Mouse (Mus musculus): ENCODE measurements around the gene Cyp2w1.

Gene Cyp2w1

GRCm38 (mm10) chr5:139404801-139405401, 52.5 kb downstream of the Cyp2w1 start, which contains the start of gene C130050O18Rik:
TSS of gene C130050O18Rik (plus strand) at chr5:139405280.
- no peak for DNase-seq (ENCODE audit: low spot score in 2 of 2)

DNA sequence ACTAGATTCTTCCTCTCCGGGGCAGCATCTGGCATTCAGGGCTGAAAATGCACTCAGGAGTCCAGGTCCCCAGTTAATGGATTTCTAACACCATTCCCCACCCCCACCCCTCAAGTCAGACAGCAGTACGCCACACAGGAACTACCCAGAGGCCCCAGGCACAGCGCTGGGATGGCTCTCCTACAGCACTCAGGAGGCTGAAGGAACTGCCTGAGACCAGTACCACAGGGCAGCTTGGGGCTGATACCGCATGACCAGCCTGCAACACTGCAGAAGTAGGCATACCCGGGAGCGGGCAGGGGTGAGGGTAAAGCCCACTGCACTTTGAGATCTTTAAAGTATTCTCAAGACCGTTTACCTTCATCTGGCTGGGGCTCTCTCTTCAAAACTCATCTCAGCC, 53.1 kb downstream of the Cyp2w1 start:
- no peak for DNase-seq (ENCODE audit: low spot score in 2 of 2)

- no peak for DNase-seq (ENCODE audit: low spot score in 2 of 2)
Measured at GRCm38 (mm10) chr5:139405953-139406352, 53.5 kb downstream of the Cyp2w1 start.
